Mouse (Mus musculus) cerebellum, adult 11-12 months (tissue): Measurements from ENCODE around the gene Birc3.
A peak's percentile ranks its signal among the peaks of the same experiment; 100 is the strongest.
"Not testable (repeated sequence)": the region's sequence is repeated elsewhere in the genome, so short reads cannot be mapped to it uniquely, and the experiment has no call there.

Experiments
- DNase-seq: peaks from one replicate; pipeline ENCODE4 v3.0.0; 2022

The Birc3 gene

DNA sequence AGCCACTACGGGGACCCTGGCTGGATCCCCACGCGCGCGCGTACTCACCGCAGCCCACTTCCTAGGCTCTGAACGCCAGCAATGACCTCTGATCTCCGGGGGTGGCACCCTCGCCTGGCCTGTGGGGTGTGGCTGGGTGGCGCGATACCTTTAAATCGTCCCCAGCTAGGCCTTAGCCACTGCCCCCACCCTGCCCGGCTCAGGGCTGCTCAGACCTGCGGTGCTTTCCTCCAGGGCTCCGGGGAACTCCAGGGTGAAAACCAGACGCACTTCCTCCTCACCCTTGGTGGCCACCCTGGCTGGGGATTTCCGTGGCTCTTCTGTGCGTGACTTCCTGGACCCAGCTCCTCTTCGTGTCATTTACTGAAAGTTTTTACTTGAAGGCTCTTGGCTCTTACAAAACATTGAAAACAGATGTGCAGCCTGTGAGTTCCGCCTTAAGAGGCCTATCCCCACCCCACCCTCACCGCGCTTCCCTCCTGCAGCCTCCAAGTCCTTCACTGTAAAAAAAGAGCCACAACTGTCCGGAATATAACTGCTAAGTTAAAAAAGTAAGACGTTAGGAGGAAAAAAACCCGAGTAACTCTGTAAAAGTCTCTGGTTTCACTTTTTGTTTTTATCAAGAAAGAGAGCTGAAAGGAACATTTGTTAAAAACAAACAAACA, at the start of gene Birc3:
TSS of gene Birc3 (minus strand) at position 412 of the 665 bp plus-strand sequence.
- DNase-seq: no peak

DNA sequence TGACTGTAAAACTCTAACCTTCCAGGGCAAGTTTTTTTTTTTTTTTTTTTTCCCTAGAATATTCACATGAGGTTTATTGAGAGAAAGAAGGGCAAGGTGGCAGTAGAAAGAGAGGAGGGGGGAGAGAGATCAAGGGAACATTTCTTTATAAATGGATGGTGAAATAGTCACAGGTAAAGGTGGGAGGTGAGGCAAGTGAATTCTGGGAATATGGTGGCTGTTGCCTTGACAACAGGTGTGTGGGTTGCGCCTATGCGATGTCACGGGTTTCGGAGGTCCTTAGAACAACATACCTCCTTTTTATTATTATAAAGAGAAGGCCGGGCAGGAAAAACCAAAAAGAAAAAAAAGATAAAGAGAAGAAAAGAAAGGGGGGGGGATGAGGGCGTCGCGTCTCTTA, 41.9 kb upstream of the Birc3 start:
- no peak for DNase-seq

DNA sequence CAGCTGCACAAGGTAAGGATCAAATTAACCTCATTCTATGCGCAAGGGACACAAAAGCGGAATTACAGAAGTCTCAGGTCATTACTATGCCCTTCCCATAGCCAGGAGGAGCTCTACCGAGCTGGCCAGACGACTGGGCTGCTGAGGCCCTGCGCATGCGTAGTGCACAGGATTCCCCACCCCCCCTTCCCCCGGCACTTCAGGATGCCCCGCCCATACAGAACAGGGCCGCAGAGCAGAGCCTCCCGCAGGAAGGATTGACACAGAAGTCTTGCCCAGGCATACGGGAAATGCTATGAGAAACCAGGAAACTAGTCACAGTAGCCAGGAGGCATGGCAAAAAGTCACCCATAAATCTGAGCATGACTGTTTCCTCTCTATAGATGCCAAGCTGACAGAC, 41.5 kb upstream of the Birc3 start:
- DNase-seq: peak; percentile 6

DNA sequence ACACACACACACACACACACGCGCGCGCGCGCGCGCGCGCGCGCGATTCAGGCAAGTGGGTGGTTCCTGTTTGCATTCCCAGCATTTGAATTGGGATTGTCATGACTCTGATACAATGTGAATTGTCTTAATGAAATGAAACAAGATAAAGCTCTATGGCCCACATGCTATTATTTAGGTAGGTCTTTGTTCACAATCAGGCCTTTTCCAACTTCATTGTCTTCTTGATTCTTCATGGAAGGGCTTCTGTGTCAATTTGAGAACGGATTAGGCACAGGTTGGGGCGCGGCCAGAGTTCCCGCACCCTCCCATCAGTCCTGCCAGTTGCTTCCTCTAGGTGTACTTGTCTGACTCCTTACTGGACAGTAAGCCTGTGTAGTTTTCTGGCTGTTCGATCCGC, 41.0 kb upstream of the Birc3 start:
- DNase-seq: no peak

DNA sequence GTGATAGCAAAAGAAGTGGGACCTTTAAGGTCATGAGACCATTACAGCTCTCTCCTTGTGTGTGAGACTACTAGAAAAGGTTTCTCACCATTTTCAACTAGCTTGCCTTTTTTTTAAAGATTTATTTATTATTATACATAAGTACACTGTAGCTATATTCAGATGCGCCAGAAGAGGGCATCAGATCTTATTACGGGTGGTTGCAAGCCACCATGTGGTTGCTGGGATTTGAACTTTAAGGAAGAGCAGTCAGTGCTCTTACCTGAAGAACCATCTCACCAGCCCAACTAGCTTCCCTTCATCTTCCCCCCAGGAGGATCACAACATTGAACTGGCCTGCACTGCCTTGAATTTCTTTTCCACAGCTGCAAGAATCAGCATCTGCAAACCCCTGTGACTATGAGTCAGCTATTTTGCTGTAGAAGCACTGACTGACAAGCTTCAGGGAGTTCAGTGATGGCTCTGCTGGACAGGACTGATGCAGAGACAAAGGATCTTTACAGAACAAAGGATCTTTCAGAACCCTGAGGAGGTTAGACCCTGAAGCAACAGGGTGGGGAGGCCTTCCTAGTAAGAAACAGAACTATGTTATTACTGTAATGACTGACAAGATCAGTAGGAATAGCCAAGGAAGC, 34.5 kb upstream of the Birc3 start:
- DNase-seq: no peak

DNA sequence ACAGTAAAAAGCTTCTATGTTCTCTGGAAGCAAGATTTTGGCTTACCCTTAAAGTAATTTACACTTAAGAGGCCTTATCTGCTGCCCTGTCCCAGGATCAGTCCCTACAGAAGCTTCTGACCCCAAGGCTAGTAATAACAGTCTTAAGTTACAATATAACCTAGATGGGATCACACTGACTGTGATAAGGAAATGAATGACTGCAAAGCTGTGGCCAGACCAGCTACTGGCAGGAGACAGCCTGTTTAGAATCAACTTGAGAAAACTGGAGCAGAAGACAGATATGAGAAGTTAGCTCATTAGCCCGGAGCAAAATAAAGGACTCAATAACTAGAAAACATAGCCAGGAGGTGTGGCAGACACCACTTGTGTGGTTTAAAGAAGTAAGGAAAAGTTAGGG, 33.6 kb upstream of the Birc3 start:
- no peak for DNase-seq

DNA sequence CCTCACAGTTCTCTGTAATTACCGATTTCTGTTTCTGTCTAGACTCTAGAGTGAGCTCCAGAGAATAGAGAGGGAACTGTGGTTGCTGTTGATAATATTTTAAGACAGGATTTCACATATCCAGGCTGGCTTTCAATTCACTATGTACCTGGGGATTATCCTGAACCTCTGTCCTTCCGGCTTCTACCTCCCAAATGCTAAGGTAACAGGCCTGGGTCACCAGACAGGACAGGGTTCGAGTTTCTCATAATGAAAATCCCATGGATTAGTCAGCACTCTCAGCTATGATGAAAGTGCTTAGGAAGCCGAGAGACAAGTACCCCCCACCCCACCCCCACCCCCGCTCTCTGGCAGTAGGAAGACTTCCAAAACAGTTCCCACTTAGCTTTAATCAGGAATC, 30.8 kb upstream of the Birc3 start:
- no peak for DNase-seq

DNA sequence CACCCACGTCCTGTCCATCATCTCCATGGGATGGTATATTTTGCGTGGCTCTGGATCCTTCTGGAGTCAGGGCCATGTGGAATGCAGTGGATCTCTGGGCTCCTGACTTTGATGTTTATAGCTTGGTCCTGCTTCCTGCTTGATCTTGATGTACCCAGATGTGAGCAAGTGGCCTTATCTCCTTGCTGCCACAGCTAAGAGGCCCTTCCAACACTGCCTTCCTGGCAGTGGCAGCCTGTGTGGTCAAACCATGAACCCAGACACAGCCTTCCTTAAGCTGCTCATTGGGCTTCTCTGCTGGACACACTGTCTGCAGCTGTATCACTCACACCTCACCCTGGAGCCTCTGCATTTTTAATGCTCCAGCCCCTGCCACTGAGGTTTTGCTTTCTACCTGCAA, 30.3 kb upstream of the Birc3 start:
- no peak for DNase-seq

DNA sequence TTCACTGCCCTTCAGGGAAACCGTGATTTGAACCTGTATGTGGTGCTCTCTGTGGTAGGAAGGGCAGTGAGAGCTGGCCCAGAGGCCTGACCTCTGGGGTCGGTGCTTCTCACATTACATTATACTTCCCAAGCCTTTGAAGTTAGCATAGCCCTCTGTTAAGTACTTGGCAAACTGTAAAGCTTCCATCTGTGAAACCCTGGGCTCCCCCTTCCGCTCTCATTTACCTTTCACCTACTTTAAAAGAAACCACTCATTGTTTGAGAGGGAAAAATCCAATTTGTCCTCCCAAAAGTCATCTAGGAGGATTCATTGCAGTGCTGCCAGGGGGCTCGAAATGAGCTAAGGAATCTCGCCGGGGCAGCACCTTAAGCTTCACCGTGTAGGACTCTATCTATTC, 29.3 kb upstream of the Birc3 start:
- DNase-seq: no peak

DNA sequence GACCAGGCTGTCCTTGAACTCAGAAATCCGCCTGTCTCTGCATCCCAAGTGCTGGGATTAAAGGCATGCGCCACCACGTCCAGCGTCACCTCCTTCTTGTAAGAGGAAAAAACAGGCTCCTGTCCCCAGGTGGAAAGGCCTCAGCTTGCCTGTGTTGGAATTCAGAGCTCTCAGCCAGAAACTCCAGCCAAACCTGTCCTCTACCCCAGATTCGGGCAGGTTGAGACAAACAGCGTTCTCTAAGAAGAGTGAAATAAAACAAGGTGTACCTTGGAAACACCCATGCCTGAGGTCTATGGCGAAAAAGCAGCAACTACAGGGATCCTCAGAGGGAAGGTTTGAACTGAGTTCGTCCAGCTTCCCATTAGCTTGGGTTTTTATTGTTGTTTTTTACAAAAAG, 28.0 kb upstream of the Birc3 start:
- DNase-seq: no peak

DNA sequence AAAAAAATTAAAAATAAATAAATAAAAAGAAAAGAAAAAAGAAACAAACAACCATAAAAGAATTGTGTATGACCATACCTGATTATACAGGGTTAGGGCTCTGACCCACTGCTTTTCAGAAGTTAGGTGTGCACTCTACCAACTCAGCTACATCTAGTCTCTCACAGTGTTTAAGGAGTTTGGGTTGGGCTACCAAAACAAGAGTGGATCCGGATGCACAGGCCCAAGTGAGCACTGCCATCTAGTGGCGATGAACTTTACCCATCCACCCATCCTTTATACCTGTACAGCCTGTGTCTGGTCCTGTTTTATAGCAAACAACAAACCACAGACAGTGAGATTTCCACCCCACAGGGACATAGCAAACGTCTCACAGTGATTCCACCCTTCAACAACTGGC, 24.5 kb upstream of the Birc3 start:
- peak; percentile 31 for DNase-seq

DNA sequence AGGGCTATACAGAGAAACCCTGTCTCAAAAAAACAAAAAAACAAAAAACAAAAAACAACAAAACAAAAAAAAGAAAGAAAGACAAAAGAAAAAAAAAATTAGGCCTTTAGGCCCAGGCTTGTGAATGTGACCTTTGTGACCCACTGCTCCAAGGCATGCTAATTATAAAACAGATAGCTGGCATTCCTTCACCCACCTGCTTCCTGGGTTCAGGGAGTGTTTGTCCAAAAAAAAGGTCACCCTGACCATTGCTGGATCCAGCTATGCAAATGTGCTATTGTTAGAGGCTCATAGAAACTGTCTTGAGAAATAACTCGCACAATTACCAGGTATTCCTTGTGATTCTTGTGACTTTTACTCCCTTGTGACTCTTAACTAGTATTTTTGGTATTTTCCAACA, 18.8 kb upstream of the Birc3 start:
- DNase-seq: not testable (repeated sequence)

DNA sequence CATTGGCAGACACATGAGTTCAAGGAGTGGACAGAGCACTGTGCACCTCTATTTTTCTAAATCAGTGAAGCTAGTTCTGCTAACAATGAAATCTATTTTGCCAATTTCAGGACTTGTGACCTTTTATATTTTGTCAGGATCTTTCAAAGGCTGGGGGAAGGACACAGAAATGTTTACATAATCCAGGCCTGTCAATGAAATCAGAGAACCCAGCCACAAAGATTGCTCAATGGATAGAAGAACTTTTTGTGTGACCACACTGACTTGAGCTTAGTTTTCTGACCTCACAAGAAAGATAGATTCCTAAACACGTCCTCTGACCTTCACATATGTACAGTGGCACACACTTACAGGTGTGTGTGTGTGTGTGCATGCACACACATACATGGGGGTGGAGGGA, 18.2 kb upstream of the Birc3 start:
- no peak for DNase-seq

DNA sequence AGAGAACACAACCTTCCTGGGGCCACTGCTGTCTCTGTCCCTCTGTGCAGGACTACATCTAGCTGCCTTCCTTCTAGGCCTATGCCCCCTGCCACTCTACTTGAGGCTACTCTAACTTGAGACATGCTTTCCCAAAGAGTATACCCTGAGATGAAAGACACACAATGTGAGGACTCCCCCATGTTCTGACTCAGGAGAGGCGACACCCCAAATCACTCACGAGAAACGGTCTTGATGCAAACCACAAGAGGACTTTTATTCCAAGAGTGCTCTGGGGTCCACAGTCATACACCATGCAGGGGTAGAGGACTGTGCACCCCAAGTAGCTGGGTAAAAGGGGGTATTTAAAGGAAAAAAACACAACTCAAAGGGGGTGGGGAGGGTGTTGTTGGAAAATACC, 11.4 kb upstream of the Birc3 start:
- DNase-seq: no peak

DNA sequence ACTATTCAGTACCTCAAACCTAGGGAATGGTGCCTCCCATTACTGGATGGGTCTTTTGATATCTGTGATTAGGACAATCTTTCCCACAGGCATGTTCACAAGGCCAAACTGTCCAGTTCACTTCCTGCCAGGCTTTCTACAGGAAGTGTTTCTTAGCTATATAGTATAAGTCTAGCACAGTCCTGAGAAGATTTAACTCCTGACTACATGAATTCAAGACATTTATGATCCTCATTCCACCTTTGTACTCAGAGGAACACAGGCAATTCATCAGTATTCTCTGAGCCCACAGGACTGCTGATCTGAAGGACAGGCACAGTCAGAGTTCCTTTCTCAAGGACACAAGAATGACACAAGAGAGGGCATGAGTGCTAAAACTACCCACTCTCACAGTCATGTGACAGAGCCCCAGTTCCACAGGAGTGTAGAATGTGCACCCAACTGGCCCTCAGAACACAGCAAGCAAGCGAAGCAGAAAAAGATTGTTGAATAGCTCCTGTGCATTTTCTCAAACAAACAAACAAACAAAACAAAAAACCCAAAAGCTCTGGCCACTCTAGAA, 9.4 kb upstream of the Birc3 start:
- no peak for DNase-seq

DNA sequence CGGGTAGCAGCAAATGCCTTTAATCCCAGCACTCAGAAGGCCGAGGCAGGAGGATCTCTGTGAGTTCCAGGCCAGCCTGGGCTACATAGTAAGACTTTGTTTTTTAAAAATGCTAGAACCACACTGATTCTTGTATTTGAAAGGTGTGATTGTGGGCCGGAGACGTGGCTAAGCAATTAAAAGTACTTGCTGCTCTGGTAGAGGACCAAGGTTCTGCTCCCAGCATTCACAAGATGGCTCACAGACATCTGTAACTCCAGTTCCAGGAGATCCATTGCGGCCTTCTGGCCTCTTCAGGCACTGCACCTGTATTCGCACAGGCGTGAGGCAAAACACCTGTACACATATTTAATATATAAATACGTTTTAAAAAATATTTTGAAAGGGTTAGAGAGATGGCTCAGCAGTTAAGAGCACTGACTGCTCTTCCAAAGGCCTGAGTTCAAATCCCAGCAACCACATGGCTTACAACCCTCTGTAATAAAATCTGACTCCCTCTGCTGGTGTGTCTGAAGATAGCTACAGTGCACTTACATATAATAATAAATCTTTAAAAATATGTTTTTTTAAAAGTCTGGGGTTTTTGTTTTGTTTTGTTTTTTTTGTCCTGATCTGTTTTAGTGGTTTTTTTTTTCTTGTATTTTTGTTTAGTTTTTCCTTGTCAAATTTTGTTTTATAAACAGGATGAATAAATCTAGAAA, 675 bp upstream of the Birc3 start:
- DNase-seq: no peak

DNA sequence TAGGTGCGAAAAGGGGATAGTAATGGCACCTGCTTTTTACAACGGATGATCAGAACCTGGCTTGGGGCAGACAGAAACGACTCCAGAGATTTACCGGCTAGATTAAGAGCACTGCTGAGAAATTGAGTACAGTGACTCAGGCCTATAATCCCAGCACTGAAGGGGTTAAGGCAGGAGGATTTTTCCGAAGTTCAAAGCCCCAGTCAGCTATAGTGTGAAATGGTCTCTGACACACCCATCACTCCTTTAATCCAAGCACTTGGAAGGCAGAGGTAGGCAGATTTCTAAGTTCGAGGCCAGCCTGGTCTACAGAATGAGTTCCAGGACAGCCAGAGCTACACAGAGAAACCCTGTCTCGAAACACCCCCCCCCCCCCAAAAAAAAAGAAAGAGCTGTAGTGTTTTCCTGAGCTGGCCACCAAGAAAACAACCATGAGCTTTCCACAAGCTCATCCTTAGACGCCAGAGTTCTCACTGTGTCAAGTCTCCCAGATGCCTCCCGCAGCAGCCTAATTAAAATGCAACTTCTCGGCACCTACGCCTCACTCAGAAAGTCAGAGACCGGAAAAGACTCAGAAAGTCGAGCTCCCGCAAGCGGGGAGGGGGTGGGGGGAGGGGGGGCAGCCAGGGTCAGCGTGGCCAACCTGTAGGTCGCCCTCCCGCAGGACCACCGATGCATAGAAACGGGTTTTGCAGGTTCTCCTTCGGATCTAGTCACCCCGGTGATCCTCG, 777 bp downstream of the Birc3 start:
- DNase-seq: no peak

DNA sequence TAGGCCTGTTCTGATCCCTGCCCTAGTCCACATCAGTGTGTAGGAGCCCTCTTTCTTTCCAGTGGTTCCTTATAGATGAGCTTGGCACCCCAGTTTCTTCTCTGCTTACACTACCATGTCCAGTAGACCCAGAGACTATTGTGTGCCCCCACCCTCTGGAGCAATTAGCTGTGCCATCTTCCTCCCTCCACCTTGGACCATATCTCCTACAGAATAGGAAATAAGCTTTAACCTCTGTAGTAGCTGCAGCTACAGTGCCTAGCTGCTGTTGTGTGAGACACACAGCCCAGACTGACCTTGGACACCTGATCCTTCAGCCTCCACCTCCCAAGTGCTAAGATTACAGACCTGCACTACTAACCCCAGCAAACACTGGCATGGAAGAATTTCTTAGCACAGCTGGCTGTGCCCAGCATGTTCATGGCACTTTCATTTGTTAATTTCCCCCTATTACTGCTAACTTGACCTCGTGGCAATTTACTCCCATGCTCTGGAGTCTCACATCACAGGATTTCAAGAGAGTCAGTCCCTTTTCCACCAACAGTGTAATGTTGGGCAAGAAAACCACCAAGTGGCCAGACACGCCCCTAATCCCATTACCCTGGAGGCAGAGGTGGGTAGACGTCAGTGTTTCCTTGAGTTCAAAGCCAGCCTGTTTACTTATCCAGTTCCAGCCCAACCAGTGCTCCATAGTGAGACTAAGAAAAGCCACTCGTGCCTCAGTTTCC, 1.5 kb downstream of the Birc3 start:
- no peak for DNase-seq

DNA sequence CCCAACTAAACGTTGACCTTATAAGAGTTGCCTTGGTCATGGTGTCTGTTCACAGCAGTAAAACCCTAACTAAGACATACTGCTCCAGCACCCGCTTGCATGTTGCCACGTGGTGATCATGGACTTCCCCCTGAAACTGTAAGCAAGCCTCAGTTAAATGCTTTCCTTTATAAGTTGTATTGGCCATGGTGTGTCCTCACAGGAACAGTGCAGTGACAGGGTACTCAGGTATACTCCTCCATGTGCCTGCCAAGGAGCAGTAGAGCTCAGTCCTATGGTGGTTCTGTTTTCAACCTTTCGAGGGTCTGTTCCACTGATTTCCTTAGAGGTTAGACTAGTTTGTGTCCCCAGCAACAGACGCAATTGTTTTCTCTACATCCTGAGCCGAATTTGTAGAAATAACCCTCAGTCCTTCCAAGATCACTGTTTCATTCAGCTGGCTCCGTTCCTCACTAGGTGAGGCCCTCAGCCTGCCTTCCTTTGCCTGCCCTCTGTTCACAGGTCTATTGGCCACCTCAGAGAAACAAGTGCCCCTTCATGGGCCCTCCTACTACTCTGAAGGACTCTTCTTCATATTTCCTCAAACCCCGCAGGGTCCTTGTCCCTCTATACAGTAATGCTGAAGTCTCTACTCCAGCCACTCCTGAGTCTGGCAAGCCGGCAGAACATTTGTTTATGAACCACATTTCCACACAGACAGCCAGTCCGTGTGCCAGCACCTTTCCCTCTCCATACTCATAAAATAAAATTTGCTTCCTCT, 2.2 kb downstream of the Birc3 start:
- DNase-seq: no peak

DNA sequence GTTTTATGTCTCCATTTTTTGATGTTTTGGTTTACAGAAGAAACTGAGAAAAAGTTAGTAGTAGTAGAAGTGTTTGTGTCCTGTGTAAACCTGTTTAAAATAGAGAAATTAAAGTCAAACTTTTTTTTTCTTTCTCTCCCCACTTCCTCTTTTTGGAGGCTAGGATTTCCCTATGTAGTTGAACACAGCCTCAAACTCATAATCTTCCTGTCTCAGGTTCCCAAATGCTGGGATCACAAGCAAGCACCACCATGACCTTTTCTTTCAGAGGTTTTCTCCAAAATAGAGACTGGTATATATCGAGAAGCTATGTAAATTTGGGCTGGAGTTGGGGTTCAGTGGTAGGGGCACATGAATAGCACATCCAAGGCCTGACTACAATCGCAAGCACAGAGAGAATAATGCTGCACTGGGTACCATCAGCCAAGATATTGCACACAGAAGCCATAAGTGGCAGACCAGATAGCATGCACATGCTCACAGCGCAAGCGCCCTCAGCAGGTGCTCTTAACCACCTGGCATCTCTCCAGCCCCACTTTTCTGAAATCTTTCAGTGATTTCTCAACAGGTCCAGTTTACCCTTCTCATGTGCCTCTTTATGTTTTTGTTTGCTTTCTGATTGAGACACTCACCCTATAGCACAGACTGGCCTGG, 4.0 kb downstream of the Birc3 start:
- DNase-seq: no peak

DNA sequence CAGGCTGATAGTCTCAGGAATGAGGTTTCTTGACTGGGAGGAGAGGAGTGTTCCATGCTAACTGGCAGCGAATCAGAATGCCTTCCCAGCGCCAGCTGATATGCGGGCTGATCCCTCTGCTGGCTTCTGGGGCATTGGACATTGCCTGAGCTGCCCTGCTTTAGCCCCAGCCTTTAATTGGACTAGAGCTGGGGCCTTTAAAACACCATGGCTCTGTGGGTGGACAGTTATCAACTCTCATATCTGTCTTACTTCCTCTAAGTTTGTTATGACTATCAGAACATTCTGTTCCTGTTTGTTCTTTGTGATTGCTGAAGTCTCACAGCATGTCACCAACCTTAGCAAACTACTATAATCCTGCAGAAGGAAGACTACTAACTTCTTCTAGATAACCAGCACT, 5.0 kb downstream of the Birc3 start:
- DNase-seq: no peak
